Mouse (Mus musculus) monocyte, adult 59 days (primary cell): ENCODE measurements around the gene Mrpl33. TPM values are rescaled to one million over a fixed set of nuclear protein-coding genes. Genes with fewer than 3 reads are reported as not detected.

ENCODE experiments used
- total RNA-seq, 2 experiments: library from RNA; stranded (reverse); gene quantifications; one replicate each; pipeline ENCODE4 v1.2.4; 2023

The Mrpl33 gene
- total RNA-seq = 100 to 1,000 TPM; 305 to 306 TPM

DNA sequence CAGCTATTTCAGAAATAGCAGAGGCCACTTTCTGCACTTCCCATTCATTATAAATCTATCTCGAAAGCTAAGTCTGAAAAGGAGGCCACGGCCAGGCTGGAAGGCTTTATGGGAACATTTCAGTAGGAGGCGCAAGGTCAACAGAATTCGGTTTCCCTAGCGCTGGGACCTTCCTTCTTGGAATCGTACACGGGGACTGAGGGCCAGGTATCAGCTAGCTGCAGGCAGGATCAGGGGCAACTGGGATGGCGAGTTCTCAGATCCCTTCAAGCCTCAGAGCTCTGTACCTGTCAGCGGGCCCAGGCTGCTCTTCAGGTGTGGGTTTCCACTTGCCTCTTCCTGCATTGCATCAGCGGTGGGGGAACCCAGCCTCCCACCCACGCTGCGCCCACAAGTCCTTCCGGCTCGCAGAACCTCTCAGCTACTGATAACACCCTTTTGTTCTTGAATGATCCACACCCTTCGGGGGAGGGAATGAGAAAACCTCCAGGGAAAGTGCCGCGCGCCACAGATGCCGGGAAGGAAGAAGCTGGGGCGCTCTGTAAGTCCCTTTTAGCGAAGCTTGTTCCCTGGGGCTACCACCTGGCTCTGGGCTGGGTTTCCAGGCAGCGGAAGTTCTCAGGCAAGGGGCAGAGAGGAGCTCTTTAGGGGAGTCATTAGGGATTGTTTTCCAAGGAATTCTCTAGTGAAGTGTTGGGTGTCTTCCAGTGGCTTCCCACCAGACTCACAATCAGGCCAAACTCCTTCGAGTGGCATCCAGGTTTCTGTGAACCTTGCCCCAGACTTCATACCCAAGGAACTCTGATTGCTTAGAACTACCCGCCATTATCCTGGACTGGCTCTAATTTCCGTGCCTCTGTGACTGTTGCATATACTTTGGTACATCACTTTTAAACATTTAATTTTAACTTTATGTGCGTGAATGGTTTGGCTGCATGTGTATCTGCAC is at the start of gene Mrpl33:
TSS of gene Mrpl33 (plus strand) at position 455 of the 949 bp plus-strand sequence.

DNA sequence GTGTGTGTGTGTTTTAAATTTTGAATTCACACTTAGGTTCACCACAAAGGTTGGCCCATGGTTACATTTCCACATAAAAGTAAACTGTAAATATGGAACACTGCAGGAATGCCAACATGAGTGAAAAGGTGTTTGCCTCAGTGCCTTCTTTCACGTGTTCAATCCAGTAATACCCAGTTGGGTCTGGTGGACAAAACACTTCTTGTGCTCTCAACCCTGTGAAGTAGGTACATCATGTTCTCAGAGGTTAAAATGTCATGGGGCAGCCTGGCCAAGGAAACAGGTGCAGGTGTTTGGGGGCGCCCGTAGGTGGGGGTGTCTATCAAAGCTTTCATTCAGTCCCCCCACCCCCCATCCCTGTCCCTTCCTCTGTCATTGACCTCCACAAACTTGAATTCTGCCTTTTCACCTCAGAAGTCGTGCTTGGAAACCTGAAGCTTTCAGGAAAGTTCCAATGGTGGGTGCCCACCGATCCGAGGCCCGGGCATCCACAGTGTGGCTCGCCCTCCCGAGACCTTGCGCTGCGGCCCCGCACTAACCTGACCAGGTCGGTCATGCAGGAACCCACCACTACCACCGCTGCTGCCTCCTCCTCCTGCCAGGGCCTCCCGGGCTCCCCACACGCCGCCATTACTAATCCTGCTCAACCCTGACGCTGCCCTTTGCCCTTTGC is 100.4 kb downstream of the Mrpl33 start, which contains the start of gene Rbks:
TSS of gene Rbks (minus strand) at position 657 of the 673 bp plus-strand sequence.

DNA sequence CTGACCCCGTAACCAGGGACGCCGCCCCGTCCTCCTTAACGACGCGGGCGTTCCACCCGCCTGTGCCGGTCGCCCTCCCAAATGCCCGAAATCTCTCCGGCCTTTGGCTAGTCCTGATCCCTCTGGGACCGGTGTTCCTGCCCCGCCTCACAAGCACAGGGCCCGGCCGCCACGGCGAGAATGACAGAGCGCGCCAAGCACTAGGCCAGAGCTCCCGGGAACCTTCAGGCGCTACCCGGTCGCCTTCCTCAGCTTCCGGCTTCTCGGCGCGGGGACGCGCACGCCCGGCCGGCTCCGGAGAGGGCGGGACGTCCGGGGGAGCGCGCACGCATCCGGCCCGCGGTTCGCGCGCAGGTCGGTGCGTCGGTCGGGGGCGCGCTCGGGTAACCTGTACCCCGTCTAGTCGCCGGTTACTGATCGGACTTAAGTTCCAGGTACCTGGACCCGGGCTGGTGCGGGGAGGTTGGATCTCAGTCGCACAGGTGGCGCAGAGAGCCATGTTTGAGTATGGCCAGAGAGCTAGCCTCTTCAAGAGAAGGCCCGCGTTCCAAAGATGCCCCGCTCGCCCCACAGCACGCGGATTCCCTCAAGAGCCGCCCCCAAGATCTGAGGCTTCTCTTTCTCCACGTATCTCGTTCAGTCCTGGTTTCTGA is 101.0 kb downstream of the Mrpl33 start, which contains the start of gene Babam2:
TSS of gene Babam2 (plus strand) at position 41 of the 653 bp plus-strand sequence.

Other genes starting within 250 kb of the Mrpl33 start
- 10 to 100 TPM; 13.8 to 15.0 TPM for gene Zfp512, start 144.5 kb upstream of the Mrpl33 start, total RNA-seq
- under 1 TPM; 0.24 to 0.81 TPM for gene 4930548H24Rik, start 111.2 kb upstream of the Mrpl33 start, total RNA-seq
- 10 to 100 TPM; 23.7 to 27.7 TPM for gene Gpn1, start 102.2 kb upstream of the Mrpl33 start, total RNA-seq
- gene Slc4a1ap, start 69.9 kb upstream of the Mrpl33 start, total RNA-seq = 10 to 100 TPM; 36.9 to 42.9 TPM
- 10 to 100 TPM; 14.6 to 15.5 TPM for gene Supt7l, start 69.1 kb upstream of the Mrpl33 start, total RNA-seq
- gene Rbks, start 100.7 kb downstream of the Mrpl33 start, total RNA-seq = 10 to 100 TPM; 24.6 to 26.3 TPM
- gene Babam2, start 100.7 kb downstream of the Mrpl33 start, total RNA-seq = 10 to 100 TPM; 55.1 to 79.4 TPM